Mouse (Mus musculus) spleen, postnatal 10 days (tissue): ENCODE results near the gene Dcaf5.

Source experiments
- DNase-seq, 2 experiments: peaks; one replicate each; pipeline ENCODE4 v3.0.0; 2021 to 2022; ENCODE audit warnings: low spot score in 2 of 2

The Dcaf5 gene

GRCm38 (mm10) chr12:80407824-80408223 lies 28.6 kb downstream of the Dcaf5 start:
- peak; percentile 43 to 80 for DNase-seq

DNA sequence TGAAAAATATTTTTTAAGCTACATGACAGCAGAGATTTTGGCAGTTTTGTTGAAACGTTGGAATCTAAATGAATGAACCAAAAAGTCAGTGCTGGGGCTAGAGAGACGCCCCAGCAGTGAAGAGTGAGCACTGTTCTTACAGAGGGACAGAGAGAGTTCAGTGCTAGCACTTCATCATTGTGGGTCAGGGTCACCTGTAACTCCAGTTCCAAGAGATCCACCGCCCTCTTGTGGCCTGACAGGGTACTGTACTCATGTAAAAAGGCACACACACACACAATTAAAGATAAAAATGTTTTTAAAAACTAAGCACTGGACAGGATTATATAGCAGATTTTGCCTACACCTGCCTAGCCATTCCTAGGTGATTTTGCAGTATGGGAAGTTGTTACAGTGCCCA lies 29.8 kb downstream of the Dcaf5 start:
- DNase-seq = peak; percentile 27 to 76

GRCm38 (mm10) chr12:80404139-80404538 lies 32.3 kb downstream of the Dcaf5 start:
- no peak for DNase-seq

DNA sequence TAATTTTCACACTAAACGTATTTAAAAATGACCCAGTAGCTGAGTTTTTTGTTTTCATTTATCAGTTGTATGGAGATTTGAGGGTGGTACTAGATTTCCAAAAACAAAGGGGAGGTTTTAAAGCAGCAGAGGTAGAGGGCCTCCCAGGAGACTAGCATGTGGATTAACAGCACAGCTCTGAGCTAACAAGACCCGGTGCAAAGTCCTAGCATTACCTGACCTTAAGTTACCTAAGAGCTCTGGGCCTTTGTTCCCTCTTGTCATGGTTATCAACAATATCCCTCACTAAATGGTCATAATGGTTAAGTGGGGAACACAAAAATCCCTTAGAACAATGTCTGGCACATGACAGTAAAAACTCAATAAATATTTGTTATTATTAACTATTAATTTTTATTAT lies 37.3 kb downstream of the Dcaf5 start:
- no peak for DNase-seq

DNA sequence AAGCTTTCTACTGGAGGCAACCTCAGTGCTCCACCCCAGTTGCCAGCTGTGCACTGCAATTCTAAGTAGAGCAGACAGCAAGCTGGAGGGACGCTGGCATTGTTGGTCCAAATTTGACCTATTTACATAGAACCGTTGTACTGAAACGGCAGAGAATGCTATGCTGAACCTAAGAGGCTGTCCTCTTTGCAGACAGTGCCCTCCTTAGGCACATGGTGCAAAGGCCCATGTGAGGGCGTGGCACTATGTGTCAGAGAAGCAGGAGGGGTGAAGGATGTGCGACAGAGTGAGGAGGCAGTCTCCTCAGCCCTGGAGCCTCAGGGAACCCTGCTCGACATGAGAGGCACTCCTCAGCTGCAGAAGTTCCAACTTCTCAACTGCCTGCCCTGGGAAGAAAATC lies 40.0 kb downstream of the Dcaf5 start:
- DNase-seq = no peak

DNA sequence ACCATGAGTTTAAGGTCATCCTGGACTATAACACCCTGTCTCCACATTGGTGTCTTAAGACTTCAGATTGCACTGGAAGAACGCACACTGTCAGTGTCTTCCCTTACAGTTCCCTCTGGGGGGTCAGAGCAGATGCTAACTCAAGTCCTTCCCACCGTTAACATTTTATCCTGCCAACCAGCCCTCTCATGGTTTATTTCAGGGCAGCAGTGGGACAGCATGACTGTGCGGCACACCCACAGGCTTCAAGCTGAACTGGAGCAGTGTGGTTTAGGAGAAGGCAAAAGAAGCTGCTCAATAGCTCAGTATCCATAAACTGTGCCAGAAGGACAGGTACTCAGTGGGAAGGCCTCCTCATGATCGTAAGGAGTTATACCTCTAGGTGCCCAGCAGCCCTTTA lies 41.1 kb downstream of the Dcaf5 start:
- DNase-seq = no peak

GRCm38 (mm10) chr12:80394045-80394444 lies 42.4 kb downstream of the Dcaf5 start:
- DNase-seq = peak in 1 of 2 experiments; percentile 62

- DNase-seq = no peak
Measured at GRCm38 (mm10) chr12:80389448-80389847, 47.0 kb downstream of the Dcaf5 start.

- no peak for DNase-seq
Measured at GRCm38 (mm10) chr12:80387326-80387725, 49.1 kb downstream of the Dcaf5 start.

DNA sequence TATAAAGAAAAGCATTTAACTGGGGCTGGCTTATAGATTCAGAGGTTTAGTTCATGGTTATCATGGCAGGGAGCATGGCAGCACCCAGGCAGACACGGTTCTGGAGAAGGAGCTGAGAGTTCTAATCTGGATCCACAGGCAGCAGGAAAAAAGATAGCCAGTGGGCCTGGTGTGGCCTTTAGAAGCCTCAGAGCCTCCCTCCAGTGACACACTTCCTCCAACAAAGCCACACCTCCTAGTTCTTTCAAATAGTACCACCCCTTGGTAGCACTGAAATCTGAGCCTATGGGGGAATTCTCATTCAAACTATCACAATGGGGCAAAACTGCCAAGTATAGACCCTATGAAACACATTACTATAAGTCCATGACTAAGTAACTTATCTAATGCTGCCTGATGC lies 51.0 kb downstream of the Dcaf5 start:
- no peak for DNase-seq

GRCm38 (mm10) chr12:80383478-80383877 lies 52.9 kb downstream of the Dcaf5 start:
- no peak for DNase-seq

DNA sequence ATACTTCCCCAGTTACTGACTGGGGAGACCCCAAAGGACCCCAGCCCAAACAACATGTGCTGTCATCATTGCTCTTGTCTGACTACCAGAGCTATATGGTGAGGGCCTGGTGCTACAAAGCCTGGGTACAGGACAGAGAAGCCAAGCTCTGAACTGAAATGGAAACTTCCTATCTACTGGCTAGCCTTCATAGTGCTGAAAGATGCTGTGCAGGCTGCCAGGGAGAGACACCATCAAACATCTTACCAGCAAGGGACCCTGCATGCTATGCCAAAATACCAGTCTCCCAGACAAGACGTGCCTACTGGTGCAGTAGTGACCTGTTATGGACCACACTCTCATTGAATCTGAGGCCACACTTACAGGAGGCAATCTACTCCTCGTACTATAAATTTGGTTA lies 53.6 kb downstream of the Dcaf5 start:
- no peak for DNase-seq

DNA sequence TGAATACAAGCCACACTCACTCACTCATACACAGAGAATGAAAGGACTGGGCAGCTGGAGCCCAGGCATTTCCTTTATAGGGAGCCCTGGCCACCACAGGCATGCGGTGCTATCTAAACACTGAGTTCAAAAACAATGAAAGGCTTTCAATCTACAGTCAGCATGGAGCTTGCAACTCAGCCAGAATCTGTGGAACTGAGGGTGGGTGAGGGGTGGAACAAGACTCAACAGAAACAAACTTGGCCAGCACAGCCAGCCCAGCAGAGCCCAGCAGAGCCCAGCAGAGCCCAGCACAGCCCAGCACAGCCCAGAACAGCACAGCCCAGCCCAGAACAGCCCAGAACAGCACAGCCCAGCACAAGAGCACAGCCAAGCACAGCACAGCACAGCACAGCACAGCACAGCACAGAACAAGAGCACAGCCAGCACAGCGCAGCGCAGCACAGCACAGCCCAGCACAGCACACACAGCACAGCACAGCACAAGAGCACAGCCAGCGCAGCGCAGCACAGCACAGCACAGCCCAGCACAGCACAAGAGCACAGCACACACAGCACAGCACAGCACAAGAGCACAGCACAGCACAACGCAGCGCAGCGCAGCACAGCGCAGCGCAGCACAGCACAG lies 56.5 kb downstream of the Dcaf5 start:
- no peak for DNase-seq

GRCm38 (mm10) chr12:80379393-80379792 lies 57.0 kb downstream of the Dcaf5 start:
- no peak for DNase-seq

- no peak for DNase-seq
Measured at GRCm38 (mm10) chr12:80377604-80378003, 58.8 kb downstream of the Dcaf5 start.

- DNase-seq = no peak
Measured at GRCm38 (mm10) chr12:80375721-80376120, 60.7 kb downstream of the Dcaf5 start.

- no peak for DNase-seq
Measured at GRCm38 (mm10) chr12:80374736-80375135, 61.7 kb downstream of the Dcaf5 start.

- no peak for DNase-seq
Measured at GRCm38 (mm10) chr12:80372946-80373345, 63.5 kb downstream of the Dcaf5 start.

DNA sequence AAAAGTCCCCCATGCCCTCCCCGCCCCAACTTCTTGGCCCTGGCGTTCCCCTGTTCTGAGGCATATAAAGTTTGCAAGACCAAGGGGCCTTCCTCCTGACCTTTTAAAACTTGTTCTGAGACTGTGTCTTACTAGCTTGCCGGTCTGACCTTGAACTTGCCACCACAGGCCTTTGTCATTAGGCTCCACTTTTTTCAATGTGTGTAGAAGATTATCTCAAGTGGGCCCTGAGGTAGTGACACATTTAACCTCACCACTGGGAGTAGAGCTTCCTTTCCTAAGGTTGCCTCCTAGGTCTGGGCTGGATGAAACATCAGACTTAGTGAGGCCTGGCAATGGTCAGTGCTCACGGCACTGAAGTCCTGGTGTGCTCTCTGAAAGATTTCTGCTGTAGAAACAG lies 69.2 kb downstream of the Dcaf5 start:
- DNase-seq = no peak

- no peak for DNase-seq
Measured at GRCm38 (mm10) chr12:80366004-80366480, 70.4 kb downstream of the Dcaf5 start.

GRCm38 (mm10) chr12:80365345-80365744 lies 71.1 kb downstream of the Dcaf5 start:
- DNase-seq = no peak

GRCm38 (mm10) chr12:80361655-80362054 lies 74.7 kb downstream of the Dcaf5 start:
- no peak for DNase-seq

DNA sequence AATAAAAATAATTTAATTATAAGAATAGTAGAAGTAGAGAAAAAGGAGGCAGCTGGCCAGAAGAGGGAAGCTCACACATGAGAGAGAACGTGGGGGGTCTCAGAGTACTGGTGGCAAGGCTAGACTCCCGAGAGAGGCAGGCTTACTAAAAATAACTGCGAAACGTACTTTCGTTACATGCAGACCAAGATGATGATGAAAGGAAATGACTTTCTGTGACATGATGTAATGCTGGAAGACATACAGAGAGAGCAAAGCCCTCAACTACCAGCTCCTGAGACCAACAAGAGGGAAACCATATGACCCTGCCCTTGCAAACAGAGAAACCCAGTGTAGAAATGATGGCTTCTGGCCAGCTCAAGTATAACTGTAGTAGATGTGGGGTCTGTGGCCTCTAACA lies 76.1 kb downstream of the Dcaf5 start:
- no peak for DNase-seq

GRCm38 (mm10) chr12:80344777-80345231 lies 91.6 kb downstream of the Dcaf5 start:
- DNase-seq = no peak
